Mouse (Mus musculus) E14TG2a.4 (cell line): ENCODE data around the gene Nhs.

Source experiments
- CTCF ChIP-seq: conservative IDR thresholded peaks from 2 replicates; pipeline ENCODE4 v1.5.1; 2014; ENCODE audit warnings: low read length
- POU5F1 ChIP-seq: IDR thresholded peaks from 2 replicates; pipeline ENCODE4 v1.6.1; 2014; ENCODE audit warnings: low read length, borderline replicate concordance

- TF ChIP-seq CTCF (no peak), POU5F1 (no peak)
Observed at GRCm38 (mm10) chrX:162020039-162020566, 139.4 kb downstream of the Nhs start.
